Mouse (Mus musculus): ENCODE measurements around the gene Cym.

The Cym gene

DNA sequence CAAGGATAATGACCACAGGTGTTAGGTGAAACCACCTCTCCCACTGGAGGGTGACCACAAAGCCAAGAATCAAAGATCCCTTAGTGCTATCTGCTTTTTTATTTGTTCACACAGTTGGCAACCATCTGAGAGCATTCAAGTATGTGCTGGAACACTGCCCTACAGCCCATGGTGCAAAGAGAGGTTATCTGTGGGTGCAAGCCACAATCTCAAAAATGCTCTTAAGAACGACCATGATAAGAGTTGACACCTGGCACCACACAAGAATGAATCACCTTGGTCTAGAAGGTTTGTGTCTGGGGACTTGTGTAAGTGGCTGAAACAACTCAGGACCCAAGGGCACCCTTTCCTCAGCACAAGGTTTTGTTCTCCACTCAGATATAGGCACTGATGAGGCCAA lies 1.7 kb upstream of the Cym start:
- no peak for DNase-seq

DNA sequence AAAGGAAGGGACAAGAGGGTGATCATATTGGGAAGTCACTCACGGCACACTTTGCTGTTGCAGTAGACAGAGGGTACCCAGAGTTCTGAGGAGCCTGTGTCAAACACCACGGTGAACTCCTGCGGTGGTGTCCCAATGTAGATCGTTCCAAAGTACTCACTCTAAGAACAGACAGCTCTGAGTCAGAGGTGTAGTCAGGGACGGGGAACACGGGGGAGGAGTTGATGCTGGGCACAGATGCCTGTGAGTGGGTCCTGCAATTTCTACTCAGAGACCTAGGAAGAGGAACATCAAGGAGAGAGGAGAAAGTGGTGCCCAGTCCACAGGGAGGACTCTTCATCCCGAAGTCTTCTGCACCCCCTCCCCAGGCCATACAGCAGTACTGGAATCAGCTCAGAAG lies 3.0 kb downstream of the Cym start:
- DNase-seq = no peak

DNA sequence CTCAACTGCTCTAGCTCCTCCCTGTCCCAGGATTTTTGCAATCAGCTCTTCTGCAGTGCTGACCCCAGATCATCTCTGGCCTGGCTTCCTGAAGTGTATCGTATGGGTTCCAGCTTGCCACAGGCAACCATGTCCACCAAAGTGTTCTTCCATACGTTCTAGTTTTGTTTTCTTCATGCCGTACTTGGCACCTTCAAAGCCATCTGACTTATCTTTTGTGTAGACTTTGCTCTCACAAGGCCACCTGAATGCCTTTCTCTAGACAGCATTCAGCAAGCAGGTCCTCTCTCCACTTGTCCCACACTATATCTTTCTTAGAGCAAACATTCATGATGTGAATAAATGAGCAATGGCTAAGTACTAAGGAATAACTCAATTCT lies 4.4 kb downstream of the Cym start:
- no peak for DNase-seq

DNA sequence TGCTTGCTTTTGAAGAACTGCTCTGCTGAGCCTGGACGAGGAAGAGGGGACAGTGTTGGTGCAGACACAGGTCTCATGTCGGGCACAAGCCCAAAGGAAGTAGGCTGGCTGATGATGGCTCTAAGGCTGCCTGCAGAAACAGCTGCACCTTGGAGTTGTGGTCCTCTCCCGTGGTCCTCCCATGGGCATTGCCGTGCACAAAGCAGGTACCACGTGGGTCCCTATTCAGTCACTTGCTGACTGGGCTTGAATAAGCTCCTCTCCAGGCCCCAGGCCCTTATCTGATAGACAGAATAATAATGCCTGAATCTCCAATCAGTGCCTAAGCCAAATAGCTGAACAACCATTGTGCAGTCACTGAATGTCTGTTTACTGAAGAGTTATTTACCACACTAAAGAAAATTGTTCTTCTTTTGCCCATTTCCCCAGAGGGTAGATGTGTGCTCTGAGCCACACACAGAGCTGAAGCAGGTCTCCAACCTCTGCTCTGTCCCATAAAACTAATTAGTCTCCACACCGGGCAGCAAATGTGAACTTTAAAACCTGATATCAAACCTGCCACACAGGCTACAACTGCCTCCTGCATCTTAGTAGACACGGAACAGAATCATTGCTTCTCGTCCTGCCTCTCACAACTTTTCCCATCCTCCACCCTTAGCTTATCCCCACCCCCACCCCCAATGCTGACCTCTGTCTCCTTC lies 5.0 kb downstream of the Cym start:
- no peak for DNase-seq

DNA sequence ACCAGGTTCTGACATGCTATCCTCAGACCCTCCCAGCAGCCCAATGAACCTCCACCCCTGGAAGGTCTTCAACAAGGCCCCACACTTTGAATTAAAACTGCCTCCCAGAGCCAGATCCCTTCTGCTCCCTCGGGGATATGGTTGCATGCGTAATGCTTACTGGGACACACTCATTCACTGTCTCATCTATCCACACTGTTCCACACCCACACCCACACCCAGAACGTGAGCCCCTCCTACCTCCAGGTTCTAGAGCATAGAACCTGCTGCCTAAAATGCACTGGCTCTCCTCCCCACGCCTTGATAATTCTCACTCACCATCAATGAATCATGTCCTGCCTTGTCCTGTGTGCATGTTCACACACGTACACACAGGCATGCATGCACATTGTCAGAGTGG lies 6.9 kb downstream of the Cym start:
- no peak for DNase-seq

DNA sequence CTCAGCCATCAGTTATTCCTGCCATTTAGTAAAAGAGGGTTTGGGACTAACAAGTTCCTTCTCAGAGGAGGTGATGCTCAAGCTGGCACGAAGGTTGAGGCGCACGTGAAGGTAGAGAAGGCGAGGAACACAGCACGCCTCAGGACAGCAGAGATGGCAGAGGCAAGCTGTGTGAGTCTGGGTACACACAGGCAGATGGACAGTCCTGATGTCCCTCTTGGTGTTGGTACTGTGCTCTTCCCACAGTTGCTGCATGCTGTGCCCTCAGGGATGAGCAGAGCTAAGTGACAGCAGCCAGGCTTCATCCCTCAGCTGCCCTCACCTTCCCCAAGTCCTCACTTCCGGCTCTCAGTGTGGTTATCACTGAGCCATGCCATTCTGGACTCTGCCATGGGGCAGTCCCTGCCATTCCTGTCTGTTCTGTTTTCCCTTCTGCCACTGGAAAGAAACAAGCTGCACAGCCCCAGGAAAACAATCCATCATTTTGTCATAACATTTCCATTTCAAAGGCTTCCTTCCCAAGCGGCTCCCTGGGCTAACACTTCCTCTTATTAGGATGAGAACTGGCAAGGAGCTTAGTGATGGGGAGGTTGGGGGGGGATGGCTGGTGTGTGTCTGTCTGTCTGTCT lies 13.8 kb downstream of the Cym start:
- DNase-seq = no peak

DNA sequence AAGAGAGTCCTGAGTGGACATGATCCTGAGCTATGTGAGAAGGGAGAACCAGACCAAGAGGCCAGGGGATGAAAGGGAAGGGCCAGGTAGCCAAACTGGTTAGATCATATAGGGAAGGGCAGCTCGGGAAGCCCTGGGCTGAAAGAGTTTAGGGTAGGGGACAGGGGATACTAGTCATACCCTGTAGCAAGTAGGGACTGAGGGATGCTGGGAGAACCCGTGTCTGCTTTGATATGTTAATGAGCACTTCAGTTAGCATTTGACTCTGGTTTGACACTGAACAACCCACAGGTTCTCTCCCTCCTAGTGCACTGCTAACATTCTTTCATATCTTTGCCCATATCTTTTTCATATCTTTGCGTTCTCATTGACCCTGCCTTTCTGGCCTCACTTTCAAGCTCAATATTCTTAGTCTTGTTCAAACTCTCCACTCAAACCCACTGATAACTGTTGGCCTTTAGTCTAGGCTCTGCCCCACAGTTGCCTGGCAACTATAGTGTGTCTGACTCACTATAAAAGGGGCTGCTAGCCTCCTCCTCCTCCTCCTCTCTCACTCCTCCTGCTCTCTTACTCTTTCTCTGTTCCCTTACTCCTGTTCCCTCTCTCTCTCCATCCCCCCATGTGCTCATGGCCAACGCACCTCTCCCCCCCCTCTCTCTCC lies 14.9 kb downstream of the Cym start:
- DNase-seq = no peak

DNA sequence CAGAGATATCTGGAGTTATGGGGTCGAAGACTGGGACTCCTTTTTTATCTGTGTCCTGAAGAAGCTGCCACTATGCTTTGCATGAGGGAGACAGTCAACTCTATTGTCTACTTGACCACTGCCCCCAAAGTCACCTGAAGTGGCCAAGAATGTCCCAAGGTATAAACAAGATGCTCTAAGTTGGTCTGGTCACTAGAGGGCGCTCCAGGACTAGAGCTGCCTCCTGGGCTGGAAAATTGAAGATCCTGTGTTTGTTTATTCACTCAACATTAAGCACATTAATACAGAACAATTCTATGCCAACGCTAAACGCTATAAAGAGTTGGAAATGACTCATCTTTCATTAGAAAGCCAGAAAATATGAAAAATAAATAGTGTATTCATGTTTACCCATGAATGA lies 15.5 kb downstream of the Cym start:
- peak; percentile 41 for DNase-seq

DNA sequence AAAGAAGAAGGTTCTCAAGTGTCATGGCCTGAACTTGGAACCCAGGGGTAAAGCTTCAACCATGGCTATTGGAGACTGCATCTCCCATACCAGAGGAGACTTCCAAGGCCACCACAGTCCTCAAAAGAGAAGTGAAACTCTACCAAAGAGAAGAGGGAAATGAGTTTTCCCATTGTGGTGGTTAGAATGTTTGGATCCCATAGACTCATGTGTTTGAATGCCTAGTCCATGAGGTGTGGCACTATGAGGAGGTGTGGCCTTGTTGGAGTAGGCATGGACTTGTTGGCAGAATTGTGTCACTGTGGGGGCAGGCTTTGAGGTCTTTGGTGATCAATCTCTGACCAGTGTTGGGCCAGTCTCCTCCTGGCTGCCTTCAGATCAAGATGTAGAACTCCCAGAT lies 16.4 kb downstream of the Cym start:
- DNase-seq = no peak

DNA sequence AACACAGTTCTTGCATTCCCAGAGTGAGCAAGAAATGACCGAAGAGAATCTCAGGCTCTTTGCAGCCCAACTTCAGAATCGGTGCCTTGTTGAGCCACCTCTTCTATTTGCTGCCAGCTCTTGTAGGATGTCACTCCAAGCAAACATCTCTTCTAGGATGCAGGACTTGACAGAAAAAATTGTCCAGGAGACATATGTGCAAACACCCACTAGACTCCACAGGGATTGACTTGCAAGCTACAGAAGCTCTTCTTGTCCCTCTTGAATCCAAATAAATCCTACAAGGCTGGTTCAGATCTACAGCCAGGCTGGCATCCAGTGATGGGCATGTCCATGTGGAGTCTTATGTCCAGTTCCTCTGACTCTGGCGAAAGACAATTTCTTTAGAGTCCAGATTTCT lies 17.1 kb downstream of the Cym start:
- no peak for DNase-seq

DNA sequence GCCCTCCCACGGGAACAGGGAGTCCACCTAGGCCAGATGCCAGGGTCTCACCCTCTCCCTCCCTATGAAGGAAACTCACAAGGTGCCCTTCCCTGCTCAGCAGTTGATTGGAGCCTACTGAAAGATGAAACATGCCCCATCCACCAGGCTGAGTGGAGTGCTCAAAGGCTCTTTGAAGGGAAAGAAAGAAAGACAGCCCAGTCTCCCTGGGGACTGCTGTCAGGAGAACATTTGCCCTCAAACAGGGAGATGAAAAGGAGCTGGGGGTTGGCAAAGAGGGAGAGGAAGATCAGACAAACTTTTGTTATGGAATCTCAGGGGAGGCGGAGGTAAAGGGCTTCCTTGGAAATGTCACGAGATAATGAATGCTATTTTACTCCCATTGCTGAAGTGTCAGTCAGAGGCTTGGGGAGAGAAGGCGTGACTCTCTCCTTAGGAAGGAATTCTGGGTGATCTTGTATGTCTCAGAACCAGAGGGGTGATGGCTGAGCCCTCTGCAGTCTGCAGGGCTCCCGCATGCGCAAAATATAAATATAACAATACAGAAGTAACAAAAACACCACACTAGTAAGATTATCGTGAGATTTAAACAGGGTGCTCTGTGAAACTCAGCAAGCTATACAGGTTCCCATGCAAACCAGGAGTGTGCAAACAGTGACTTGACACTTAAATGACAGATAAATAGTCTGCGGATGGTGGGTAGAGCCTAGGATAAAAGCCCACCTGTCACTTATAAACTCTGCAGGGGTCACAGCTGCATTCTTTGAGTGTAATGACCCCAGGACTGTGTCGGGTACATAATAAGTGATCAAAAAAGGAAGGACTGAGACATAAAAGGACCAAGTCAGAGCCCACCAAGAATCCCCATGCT lies 20.0 kb downstream of the Cym start:
- no peak for DNase-seq

DNA sequence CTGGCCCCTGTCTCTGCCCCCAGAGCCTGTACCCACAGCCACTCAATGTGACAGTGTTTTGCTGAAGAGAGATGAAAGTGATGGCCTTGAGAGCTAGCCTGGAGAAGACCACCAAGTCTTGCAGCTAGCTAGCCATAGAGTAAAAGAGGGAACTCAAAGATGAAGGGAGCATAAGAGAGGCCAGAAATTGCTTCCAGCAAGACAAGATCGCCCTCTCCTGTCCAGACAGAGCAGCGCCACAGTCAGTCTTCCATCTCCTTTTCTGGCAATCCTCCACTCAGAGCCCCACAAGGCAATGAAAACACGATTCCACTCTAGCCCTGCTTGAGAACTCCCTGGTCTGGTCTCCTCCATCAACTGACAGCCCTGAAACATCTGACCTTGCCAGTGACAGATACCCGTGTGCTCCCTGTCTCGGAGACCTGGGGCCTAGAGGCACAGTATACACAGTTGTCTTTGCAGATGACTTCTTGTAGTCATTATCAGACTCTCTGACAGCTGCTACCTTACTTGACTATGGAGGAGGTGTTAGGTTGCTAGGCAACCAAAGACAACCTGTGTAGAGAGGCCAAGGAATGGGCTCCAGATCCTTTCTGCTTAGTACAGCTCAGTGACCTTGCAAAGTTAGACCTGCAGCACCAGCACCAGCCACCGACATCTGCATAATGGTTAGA lies 33.2 kb downstream of the Cym start:
- peak; percentile 66 for DNase-seq

DNA sequence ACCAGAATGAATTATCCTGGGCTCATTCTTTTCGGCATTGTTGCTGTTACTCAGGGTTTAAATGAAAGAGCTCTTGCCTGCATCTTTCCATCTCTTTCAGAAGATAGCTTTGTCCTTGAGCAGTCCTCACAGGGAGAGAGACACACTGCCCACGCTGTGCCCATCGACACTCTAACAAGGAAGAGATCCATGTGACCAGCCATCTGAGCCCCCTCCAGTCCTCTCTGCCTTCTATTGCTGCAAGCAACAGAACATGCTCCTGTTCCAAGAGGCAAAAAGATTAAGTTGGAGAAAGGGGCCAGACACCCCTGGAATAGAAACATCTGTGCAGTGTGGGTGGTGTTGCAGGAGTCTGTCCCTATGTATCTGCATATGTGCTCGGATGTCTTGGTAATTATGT lies 34.5 kb downstream of the Cym start:
- DNase-seq = no peak

DNA sequence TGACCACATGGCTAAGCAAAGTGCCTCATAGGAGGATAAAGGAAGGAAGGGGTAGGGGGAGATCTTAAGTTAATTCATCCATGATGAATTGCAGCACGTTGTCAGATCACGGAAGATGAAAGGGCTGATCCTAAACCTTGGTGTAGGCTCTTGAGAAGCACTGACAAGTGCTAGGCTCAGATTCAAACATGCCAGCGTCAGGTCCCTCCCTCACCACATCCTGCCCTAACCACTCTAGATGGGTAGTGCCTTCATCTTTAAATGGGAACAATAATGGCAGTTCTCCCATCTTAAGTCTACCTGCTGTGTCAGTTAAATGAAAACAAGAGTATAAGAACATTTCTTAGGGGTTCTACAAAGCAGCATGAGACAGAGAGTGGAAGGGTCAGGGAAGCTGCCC lies 35.9 kb downstream of the Cym start:
- DNase-seq = no peak

DNA sequence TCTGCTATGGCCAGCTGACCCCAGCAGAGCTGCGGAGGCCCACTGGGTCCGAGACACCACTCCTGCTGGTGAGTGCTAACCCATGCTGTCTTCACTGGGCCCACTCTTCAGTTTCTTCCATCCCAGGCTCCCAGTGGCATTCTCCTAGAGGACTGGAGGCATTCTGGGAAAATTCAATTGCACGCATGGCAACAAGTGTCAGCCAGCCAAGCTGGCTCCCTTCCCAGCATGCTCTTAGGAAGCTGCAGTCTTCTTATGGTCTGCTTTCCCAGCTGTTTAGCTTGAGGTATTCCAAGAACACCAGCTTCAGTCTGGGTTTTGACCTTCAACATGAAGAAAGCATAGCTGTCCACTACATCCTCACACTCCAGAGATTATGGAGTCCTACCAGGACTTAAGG lies 38.4 kb downstream of the Cym start:
- no peak for DNase-seq

DNA sequence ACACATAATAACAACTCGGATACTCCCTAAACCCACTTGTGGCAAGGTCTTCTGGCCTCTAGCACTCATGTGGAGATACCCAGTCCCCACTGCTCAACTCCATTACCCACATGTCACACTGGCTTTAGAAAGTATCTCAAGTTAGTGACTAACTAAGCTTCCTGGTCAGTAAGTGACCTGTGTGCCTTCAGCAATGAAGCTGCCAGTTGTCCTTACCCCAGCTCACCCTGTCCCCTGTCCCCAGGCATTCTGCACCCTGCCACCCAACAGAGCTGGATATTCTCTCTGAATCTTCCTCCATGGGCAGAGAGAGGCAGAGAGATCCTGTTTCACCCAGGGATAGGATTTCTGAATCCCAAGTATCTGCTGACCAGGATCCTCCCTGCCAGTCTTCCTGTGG lies 38.8 kb downstream of the Cym start, which contains the start of gene Kcna10:
TSS of gene Kcna10 (plus strand) at position 301 of the 400 bp plus-strand sequence.
- DNase-seq = no peak

DNA sequence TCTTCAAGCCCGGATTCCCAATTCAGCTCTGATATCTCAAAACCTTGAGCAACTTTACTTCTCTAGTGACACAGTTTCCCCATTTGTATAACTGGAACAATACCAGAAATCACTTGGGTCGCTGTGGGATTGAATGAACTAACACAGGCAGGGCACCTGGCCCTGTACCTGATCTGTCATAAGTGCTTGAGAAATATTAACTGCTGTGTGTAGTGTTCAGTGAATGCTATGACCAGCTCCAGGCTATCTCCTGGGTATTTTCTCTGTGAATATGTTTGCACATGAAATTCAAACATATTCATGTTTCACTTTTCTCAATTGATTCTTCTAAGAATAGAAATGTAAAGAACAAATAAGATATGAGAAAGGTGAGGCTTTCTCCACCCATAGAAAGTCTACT lies 40.7 kb downstream of the Cym start:
- no peak for DNase-seq

DNA sequence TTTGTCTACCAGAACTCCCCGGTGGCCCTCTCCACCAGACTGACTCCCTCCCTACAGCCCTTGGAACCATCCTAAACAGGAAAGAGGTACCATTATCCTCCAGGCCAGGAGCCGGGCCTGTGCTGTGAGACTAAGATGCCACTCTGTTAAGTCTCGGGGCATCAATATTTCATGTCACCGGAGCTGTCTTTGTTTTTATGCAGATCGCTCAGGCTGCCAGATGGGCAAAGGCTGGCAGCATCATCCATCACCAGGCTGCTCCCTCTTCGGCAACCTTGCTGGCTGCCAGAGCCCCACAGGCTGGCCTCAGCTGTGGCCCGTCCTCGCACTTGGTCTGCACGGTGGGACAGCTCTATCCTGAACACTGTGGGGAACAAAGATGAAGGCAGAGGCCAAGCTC lies 45.0 kb downstream of the Cym start:
- no peak for DNase-seq

DNA sequence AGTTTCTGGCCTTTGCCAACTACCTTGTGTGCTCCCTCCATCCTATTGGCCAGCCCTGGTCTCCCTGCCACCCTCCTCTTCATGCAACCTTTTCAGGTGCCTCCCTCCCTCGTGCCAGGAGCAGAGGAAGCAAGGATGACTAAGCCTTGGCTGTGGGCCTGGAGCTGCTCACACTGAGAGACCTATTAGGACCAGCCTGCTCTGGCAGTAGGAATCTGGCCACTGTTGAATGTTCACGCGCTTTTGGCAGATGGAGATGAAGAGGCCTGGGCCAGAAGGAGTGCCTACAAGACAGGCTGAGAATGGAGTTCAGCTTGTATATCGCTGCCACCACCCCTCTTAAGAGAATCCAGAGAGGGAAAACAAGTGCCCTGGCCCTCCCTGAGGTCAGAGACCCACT lies 46.0 kb downstream of the Cym start:
- peak; percentile 49 for DNase-seq

DNA sequence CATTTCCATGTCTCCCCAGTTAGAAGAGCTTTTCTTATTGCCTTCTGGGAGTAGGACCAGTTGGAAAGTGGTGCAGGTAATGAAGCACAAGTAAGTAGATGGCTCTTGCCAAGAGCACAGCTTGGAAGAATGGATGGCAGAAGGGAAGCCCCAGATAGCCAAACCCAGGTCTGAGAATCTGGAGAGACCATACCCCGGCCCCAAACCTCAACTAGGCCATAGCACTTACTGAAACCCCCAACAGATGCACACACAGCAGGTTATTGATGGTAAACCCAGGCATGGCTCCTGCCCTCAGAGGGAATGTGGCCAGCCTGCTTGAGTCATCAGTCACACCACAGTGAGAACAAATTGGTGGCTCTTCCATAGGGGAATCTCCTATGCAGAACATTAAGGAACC lies 49.0 kb downstream of the Cym start:
- no peak for DNase-seq

DNA sequence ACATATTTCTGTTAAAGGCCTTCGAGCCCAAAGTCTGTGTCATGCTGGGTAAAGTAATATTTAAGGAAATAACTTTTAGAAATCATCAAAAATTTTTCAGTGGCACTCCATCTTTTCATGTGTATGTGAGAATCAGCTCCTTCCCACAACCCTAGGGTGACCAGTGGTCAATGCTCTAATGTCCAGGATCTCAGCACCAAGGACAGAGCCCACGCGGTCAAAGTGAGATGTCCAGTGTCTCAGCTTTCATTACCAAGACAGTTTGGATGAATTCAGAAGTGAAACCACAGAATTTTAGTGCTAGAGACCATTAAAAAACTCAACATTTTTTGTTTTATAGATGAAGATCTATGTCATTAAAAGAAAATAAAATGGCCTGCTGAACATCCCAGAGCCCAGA lies 49.6 kb downstream of the Cym start:
- no peak for DNase-seq

DNA sequence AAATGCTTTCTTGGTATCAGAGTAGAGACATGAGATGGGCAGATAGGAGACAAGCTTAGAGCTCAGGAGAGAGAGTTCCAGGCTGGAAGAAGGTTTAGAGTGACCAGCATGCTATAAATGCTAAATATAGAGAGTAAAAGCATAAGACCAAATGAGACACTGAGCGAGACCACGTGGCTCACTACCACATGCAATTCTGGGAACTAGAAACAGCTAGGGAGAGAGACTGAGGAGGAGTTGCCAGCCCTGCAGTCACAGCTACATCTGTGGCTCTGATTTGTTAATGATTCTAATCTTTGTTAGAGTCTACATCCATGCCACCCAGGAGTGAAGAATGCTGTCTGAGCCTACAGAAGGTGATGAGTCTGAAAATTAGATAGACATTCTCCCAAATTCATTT lies 52.0 kb downstream of the Cym start:
- peak; percentile 46 for DNase-seq

DNA sequence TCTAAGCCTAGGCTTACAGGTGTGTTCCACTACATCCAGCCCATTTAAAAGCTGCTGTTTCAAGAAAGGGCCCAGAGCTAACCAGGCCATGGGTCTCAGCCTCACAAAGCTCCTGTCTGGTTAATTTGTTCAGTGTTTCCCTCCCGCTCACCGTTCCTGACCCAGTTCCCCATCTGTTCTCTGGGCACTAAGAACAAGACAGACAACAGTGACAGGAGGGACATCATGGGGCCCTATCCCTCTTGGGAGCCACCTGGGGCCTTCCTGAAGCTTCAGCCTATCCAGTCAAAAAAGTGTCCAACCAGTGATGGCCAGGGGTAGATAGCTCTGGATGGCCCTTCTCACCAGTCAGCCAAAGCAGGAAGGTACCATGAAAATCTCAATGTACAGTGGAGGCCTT lies 58.8 kb downstream of the Cym start:
- DNase-seq = no peak
